Mouse (Mus musculus) T-helper 1 cell (primary cell): Measurements from ENCODE around the gene Dach1.

Experiments used
- in situ Hi-C: fragments of 300-600 bp; cut with MboI, MseI; formaldehyde crosslinking; loops from one replicate; pipeline ENCODE4 v1.15.1; 2025; ENCODE audit warnings: high pct_unique_total_duplicates

Gene Dach1

GRCm38 (mm10) chr14:98169421-98170076, at the start of gene Dach1:
Gene Dach1 (minus strand): TSS chr14:98169765.
- in situ Hi-C loops = no loop called here

- in situ Hi-C loops = no loop called here
These were observed 30.5 kb upstream of the Dach1 start for GRCm38 (mm10) chr14:98200089-98200488.

GRCm38 (mm10) chr14:98181545-98181944, 12.0 kb upstream of the Dach1 start:
- in situ Hi-C loops = no loop called here

GRCm38 (mm10) chr14:98173831-98174230, 4.3 kb upstream of the Dach1 start:
- in situ Hi-C loops = no loop called here

GRCm38 (mm10) chr14:98172394-98172905, 2.9 kb upstream of the Dach1 start:
- in situ Hi-C loops = no loop called here

GRCm38 (mm10) chr14:98171861-98172260, 2.3 kb upstream of the Dach1 start:
- in situ Hi-C loops = no loop called here

- in situ Hi-C loops = no loop called here
These were observed 610 bp downstream of the Dach1 start for GRCm38 (mm10) chr14:98168908-98169401.

GRCm38 (mm10) chr14:98168039-98168907, 1.3 kb downstream of the Dach1 start:
- in situ Hi-C loops = no loop called here

- in situ Hi-C loops = no loop called here
These were observed 2.2 kb downstream of the Dach1 start for GRCm38 (mm10) chr14:98167186-98168038.

- in situ Hi-C loops = no loop called here
These were observed 3.1 kb downstream of the Dach1 start for GRCm38 (mm10) chr14:98166318-98166976.

GRCm38 (mm10) chr14:98156753-98157152, 12.8 kb downstream of the Dach1 start:
- in situ Hi-C loops = no loop called here

GRCm38 (mm10) chr14:98155725-98156392, 13.7 kb downstream of the Dach1 start:
- in situ Hi-C loops = no loop called here

- in situ Hi-C loops = no loop called here
These were observed 14.6 kb downstream of the Dach1 start for GRCm38 (mm10) chr14:98154832-98155422.

- in situ Hi-C loops = no loop called here
These were observed 27.8 kb downstream of the Dach1 start for GRCm38 (mm10) chr14:98141758-98142157.

GRCm38 (mm10) chr14:98138873-98139665, 30.5 kb downstream of the Dach1 start:
- in situ Hi-C loops = no loop called here

GRCm38 (mm10) chr14:98134546-98134945, 35.0 kb downstream of the Dach1 start:
- in situ Hi-C loops = no loop called here

- in situ Hi-C loops = no loop called here
These were observed 46.5 kb downstream of the Dach1 start for GRCm38 (mm10) chr14:98123032-98123431.

- in situ Hi-C loops = no loop called here
These were observed 52.9 kb downstream of the Dach1 start for GRCm38 (mm10) chr14:98116627-98117026.

GRCm38 (mm10) chr14:98113106-98113505, 56.5 kb downstream of the Dach1 start:
- in situ Hi-C loops = no loop called here
